Mouse (Mus musculus): ENCODE measurements around the gene Glipr2. TPM values are rescaled to one million over a fixed set of nuclear protein-coding genes. Genes with fewer than 3 reads are reported as not detected.
A peak's percentile ranks its signal among the peaks of the same experiment; 100 is the strongest.

Glipr2 gene
- total and polyA plus RNA-seq, 2 experiments: 0.83 to 1.2 TPM

GRCm38 (mm10) chr4:44012376-44013367 lies 55.5 kb downstream of the Glipr2 start:
- Histone ChIP-seq H3K27me3 (ENCODE audit: control insufficient read depth, insufficient read depth, low read length) (no peaks in the 10 kb centered on the region), H3K4me3 (ENCODE audit: insufficient read depth, low read depth, low read length) (peak overlapping the region; percentile 81), H3K36me3 (ENCODE audit: control insufficient read depth, insufficient read depth, low read length) (no peaks in the 10 kb centered on the region), H3K9ac (ENCODE audit: low read depth, low read length) (peak overlapping the region; percentile 94), H3K4me1 (ENCODE audit: control insufficient read depth, insufficient read depth, low read length) (peaks cover 17% of the 10 kb centered on the region), H3K27ac (replicated peaks; ENCODE audit: insufficient read depth, low read depth, low read length) (peak overlapping the region; percentile 59), H3K79me2 (ENCODE audit: control insufficient read depth, insufficient read depth, low read length) (peaks cover 41% of the 10 kb centered on the region)
- TF ChIP-seq POLR2A (IDR thresholded peaks at IDR 0.05; ENCODE audit: extremely low read depth, insufficient read depth, low read length) (peak; percentile 68), CTCF (IDR thresholded peaks at IDR 0.05; ENCODE audit: low read depth, low read length) (no peak)
- WGBS: under 1% methylated on average over 77 of the region's 77 CpGs
- peak; percentile 94 for DNase-seq (ENCODE audit: extremely low read depth, low read depth, low spot score)

GRCm38 (mm10) chr4:44013391-44014070 lies 56.3 kb downstream of the Glipr2 start:
- Histone ChIP-seq H3K79me2 (ENCODE audit: control insufficient read depth, insufficient read depth, low read length) (peaks cover 46% of the 10 kb centered on the region), H3K9ac (ENCODE audit: low read depth, low read length) (peak overlapping the region; percentile 94), H3K4me1 (ENCODE audit: control insufficient read depth, insufficient read depth, low read length) (peaks cover 17% of the 10 kb centered on the region), H3K27me3 (ENCODE audit: control insufficient read depth, insufficient read depth, low read length) (no peaks in the 10 kb centered on the region), H3K27ac (replicated peaks; ENCODE audit: insufficient read depth, low read depth, low read length) (no peak overlapping the region), H3K4me3 (ENCODE audit: insufficient read depth, low read depth, low read length) (peak overlapping the region; percentile 81), H3K36me3 (ENCODE audit: control insufficient read depth, insufficient read depth, low read length) (no peaks in the 10 kb centered on the region)
- TF ChIP-seq POLR2A (IDR thresholded peaks at IDR 0.05; ENCODE audit: extremely low read depth, insufficient read depth, low read length) (no peak), CTCF (IDR thresholded peaks at IDR 0.05; ENCODE audit: low read depth, low read length) (no peak)
- no peak for DNase-seq (ENCODE audit: extremely low read depth, low read depth, low spot score)
- WGBS: 19% methylated on average over 11 of the region's 11 CpGs

GRCm38 (mm10) chr4:44016071-44016470 lies 58.9 kb downstream of the Glipr2 start:
- Histone ChIP-seq H3K4me3 (ENCODE audit: insufficient read depth, low read depth, low read length) (no peak overlapping the region), H3K9ac (ENCODE audit: low read depth, low read length) (0 out of 2 replicates have a peak overlapping the region, but pooled peaks have one; percentile 23), H3K36me3 (ENCODE audit: control insufficient read depth, insufficient read depth, low read length) (peaks cover 18% of the 10 kb centered on the region), H3K27me3 (ENCODE audit: control insufficient read depth, insufficient read depth, low read length) (no peaks in the 10 kb centered on the region), H3K4me1 (ENCODE audit: control insufficient read depth, insufficient read depth, low read length) (peaks cover 17% of the 10 kb centered on the region), H3K79me2 (ENCODE audit: control insufficient read depth, insufficient read depth, low read length) (peaks cover 49% of the 10 kb centered on the region), H3K27ac (replicated peaks; ENCODE audit: insufficient read depth, low read depth, low read length) (no peak overlapping the region)
- WGBS: 72% methylated on average over 4 of the region's 4 CpGs
- TF ChIP-seq CTCF (IDR thresholded peaks at IDR 0.05; ENCODE audit: low read depth, low read length) (no peak), POLR2A (IDR thresholded peaks at IDR 0.05; ENCODE audit: extremely low read depth, insufficient read depth, low read length) (no peak)
- no peak for DNase-seq (ENCODE audit: extremely low read depth, low read depth, low spot score)

GRCm38 (mm10) chr4:44016791-44017190 lies 59.6 kb downstream of the Glipr2 start:
- TF ChIP-seq CTCF (IDR thresholded peaks at IDR 0.05; ENCODE audit: low read depth, low read length): no peak
- TF ChIP-seq POLR2A (IDR thresholded peaks at IDR 0.05; ENCODE audit: extremely low read depth, insufficient read depth, low read length): no peak
- Histone ChIP-seq H3K36me3 (ENCODE audit: control insufficient read depth, insufficient read depth, low read length) (peaks cover 22% of the 10 kb centered on the region), H3K4me3 (ENCODE audit: insufficient read depth, low read depth, low read length) (no peak overlapping the region), H3K27me3 (ENCODE audit: control insufficient read depth, insufficient read depth, low read length) (no peaks in the 10 kb centered on the region), H3K4me1 (ENCODE audit: control insufficient read depth, insufficient read depth, low read length) (peaks cover 17% of the 10 kb centered on the region), H3K27ac (replicated peaks; ENCODE audit: insufficient read depth, low read depth, low read length) (no peak overlapping the region), H3K79me2 (ENCODE audit: control insufficient read depth, insufficient read depth, low read length) (peaks cover 55% of the 10 kb centered on the region), H3K9ac (ENCODE audit: low read depth, low read length) (no peak overlapping the region)
- peak; percentile 45 for DNase-seq (ENCODE audit: extremely low read depth, low read depth, low spot score)
- WGBS: 45% methylated on average over 12 of the region's 12 CpGs

GRCm38 (mm10) chr4:44022323-44022722 lies 65.1 kb downstream of the Glipr2 start:
- no peak overlapping the region for H3K9ac ChIP-seq (ENCODE audit: low read depth, low read length)
- DNase-seq (ENCODE audit: extremely low read depth, low read depth, low spot score): no peak
- H3K79me2 ChIP-seq (ENCODE audit: control insufficient read depth, insufficient read depth, low read length): peaks cover 23% of the 10 kb centered on the region; the same call in 1 of the 2 replicates
- TF ChIP-seq CTCF (IDR thresholded peaks at IDR 0.05; ENCODE audit: low read depth, low read length): no peak
- no peak for TF ChIP-seq POLR2A (IDR thresholded peaks at IDR 0.05; ENCODE audit: extremely low read depth, insufficient read depth, low read length)
- no peaks in the 10 kb centered on the region for H3K4me1 ChIP-seq (ENCODE audit: control insufficient read depth, insufficient read depth, low read length)
- peaks cover 63% of the 10 kb centered on the region for H3K36me3 ChIP-seq (ENCODE audit: control insufficient read depth, insufficient read depth, low read length)
- WGBS: 78% methylated on average over 4 of the region's 4 CpGs
- no peaks in the 10 kb centered on the region for H3K27me3 ChIP-seq (ENCODE audit: control insufficient read depth, insufficient read depth, low read length)
- no peak overlapping the region for H3K4me3 ChIP-seq (ENCODE audit: insufficient read depth, low read depth, low read length)
- no peak overlapping the region for H3K27ac ChIP-seq (replicated peaks; ENCODE audit: insufficient read depth, low read depth, low read length)
